Comparison of ENCODE assay signal across 19 mouse cellular contexts in the genomic region with DNA sequence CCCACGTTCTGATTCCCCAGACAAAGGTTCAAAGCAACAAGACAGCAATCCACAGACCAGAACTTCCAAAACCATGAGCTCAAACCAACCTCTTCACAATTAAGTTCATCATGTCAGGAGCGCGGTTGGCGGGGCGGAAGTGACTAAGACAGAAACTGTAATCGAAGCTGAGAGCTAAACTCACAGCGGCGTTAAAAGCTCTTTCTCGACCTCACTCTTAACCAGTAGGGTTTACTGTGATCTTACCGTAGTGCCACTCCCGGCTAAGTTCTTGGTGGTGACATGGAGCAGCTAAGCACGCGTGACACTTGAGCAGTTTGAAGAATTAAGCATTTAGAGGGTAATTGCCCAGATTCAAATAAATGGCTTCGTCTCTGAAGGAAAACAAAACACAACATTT.
DNase-seq lines count a peak whose midpoint lies in the region; ATAC-seq and TF ChIP-seq lines count a peak whose summit lies in the region.
"Had no signal": no experiment of that assay in that cellular context is flagged by ENCODE, and none has a peak within 500 bp of the region (broad histone marks: within the 10 kb centered on the region; RNA-seq: fewer than 3 reads in every experiment).

No protein-coding gene starts in this region.

- no peaks in the 10 kb centered on the region for H3K36me3 ChIP-seq in heart, embryonic 15.5 days
- peaks cover 0 to 39% of the 10 kb centered on the region in 2 experiments; a peak in 3 of 4 replicates for H3K36me3 ChIP-seq in MEL (ENCODE audit: control insufficient read depth in 1 of 2, insufficient read depth in 2 of 2, low read length in 2 of 2)
- H3K36me3 ChIP-seq in kidney, embryonic 16.5 days (ENCODE audit: insufficient read depth, low read length) = peaks cover 4% of the 10 kb centered on the region
- no peaks in the 10 kb centered on the region for H3K36me3 ChIP-seq in kidney, embryonic 14.5 days (ENCODE audit: control insufficient read depth, insufficient read depth, low read length)

- no peak overlapping the region for H3K4me3 ChIP-seq in heart, embryonic 15.5 days
- no peak overlapping the region for H3K4me3 ChIP-seq in MEL (ENCODE audit: control insufficient read depth in 1 of 2, insufficient read depth in 1 of 2, low read depth in 2 of 2, low read length in 2 of 2)
- H3K4me3 ChIP-seq in kidney, embryonic 16.5 days (ENCODE audit: low read length) = no peak overlapping the region
- no peak overlapping the region for H3K4me3 ChIP-seq in kidney, embryonic 14.5 days (ENCODE audit: low read length)
- H3K4me3 ChIP-seq: embryonic facial prominence, embryonic 15.5 days; forebrain, embryonic 10.5 days; hindbrain, embryonic 13.5 days; limb, embryonic 12.5 days; midbrain, embryonic 12.5 days; neural tube, embryonic 13.5 days had no signal

- DNase-seq in heart, postnatal 36 days = no peak
- DNase-seq in CD4-positive helper T cell, adult 2 months (ENCODE audit: low read depth, low spot score) = peak; percentile 81
- no peak for DNase-seq in MEL (ENCODE audit: low read depth, low spot score)
- peak; percentile 85 for DNase-seq in retina, embryonic 14.5 days (ENCODE audit: low spot score)
- DNase-seq: cerebellum, adult 9-11 months; gastrocnemius, postnatal 10 days; kidney, postnatal 10 days; lung, embryonic 14.5 days; thymus, adult 18-20 months had no signal

- H3K27ac ChIP-seq in heart, embryonic 15.5 days = peak overlapping the region; percentile 73; the same call in 1 of the 2 replicates
- H3K27ac ChIP-seq in MEL (ENCODE audit: control insufficient read depth, low read depth, low read length) = peak overlapping the region; percentile 10; the same call in 1 of the 2 replicates
- H3K27ac ChIP-seq in kidney, embryonic 16.5 days (ENCODE audit: low read length) = no peak overlapping the region
- no peak overlapping the region for H3K27ac ChIP-seq in kidney, embryonic 14.5 days (ENCODE audit: low read depth, low read length)
- H3K27ac ChIP-seq: embryonic facial prominence, embryonic 15.5 days; forebrain, embryonic 10.5 days; hindbrain, embryonic 13.5 days; limb, embryonic 12.5 days; macrophage; midbrain, embryonic 12.5 days; neural tube, embryonic 13.5 days had no signal

- no peak for ATAC-seq in heart, embryonic 15.5 days (replicated peaks; ENCODE audit: insufficient number of reproducible peaks, insufficient read depth, low FRiP score, low read depth)
- ATAC-seq in kidney, embryonic 16.5 days (ENCODE audit: low FRiP score, low TSS enrichment) = no peak
- ATAC-seq in kidney, embryonic 14.5 days (ENCODE audit: low FRiP score, low TSS enrichment) = no peak

- TF ChIP-seq RAD21 in MEL (IDR thresholded peaks at IDR 0.05; ENCODE audit: low read depth, low read length) = no peak

- H3K9ac ChIP-seq in heart, embryonic 15.5 days = no peak overlapping the region
- no peak overlapping the region for H3K9ac ChIP-seq in MEL (ENCODE audit: control insufficient read depth, low read depth, low read length, poor library complexity, severe bottlenecking)
- H3K9ac ChIP-seq in kidney, embryonic 16.5 days (replicated peaks; ENCODE audit: low read length) = no peak overlapping the region
- H3K9ac ChIP-seq in kidney, embryonic 14.5 days (ENCODE audit: low read depth, low read length) = no peak overlapping the region
- H3K9ac ChIP-seq: embryonic facial prominence, embryonic 15.5 days; hindbrain, embryonic 13.5 days; limb, embryonic 12.5 days; lung, embryonic 14.5 days; midbrain, embryonic 12.5 days; neural tube, embryonic 13.5 days had no signal

- no peak for TF ChIP-seq EP300 in MEL (IDR thresholded peaks at IDR 0.05; ENCODE audit: low read depth in 1 of 2, low read length in 2 of 2)

- intact Hi-C loops in heart, postnatal 36 days (cut with DNase I) = no loop called here

- 93% methylated on average over 14 of the region's 14 CpGs for WGBS in heart, embryonic 15.5 days
- 56% methylated on average over 14 of the region's 14 CpGs for WGBS in kidney, embryonic 16.5 days
- WGBS in kidney, embryonic 14.5 days = 71% methylated on average over 14 of the region's 14 CpGs

- H3K4me1 ChIP-seq in heart, embryonic 15.5 days (replicated peaks) = peaks cover 25% of the 10 kb centered on the region
- H3K4me1 ChIP-seq in MEL (ENCODE audit: control insufficient read depth in 1 of 2, insufficient read depth in 2 of 2, low read length in 2 of 2) = peaks cover 16 to 41% of the 10 kb centered on the region in 2 experiments
- peaks cover 24% of the 10 kb centered on the region for H3K4me1 ChIP-seq in kidney, embryonic 16.5 days (ENCODE audit: insufficient read depth, low read length)
- peaks cover 14% of the 10 kb centered on the region for H3K4me1 ChIP-seq in kidney, embryonic 14.5 days (ENCODE audit: control insufficient read depth, insufficient read depth, low read length)
- H3K4me1 ChIP-seq: embryonic facial prominence, embryonic 15.5 days; midbrain, embryonic 12.5 days had no signal

- no peak for TF ChIP-seq CTCF in MEL (IDR thresholded peaks at IDR 0.05 in 2 of 3, conservative IDR thresholded peaks at IDR 0.05 in 1 of 3; ENCODE audit: control insufficient read depth in 1 of 3, insufficient read depth in 1 of 3, low read depth in 2 of 3, low read length in 3 of 3, poor library complexity in 1 of 3, severe bottlenecking in 1 of 3)

- no peaks in the 10 kb centered on the region for H3K79me2 ChIP-seq in MEL (ENCODE audit: control insufficient read depth, insufficient read depth, low read length, poor library complexity)

- no peak overlapping the region for H3K4me2 ChIP-seq in heart, embryonic 15.5 days
- no peak overlapping the region for H3K4me2 ChIP-seq in kidney, embryonic 16.5 days (replicated peaks; ENCODE audit: low read depth, low read length)
- no peak overlapping the region for H3K4me2 ChIP-seq in kidney, embryonic 14.5 days (replicated peaks; ENCODE audit: low read depth, low read length)
- H3K4me2 ChIP-seq: embryonic facial prominence, embryonic 15.5 days; hindbrain, embryonic 13.5 days; limb, embryonic 12.5 days; midbrain, embryonic 12.5 days; neural tube, embryonic 13.5 days had no signal

- no peaks in the 10 kb centered on the region for H3K9me3 ChIP-seq in heart, embryonic 15.5 days (replicated peaks)
- no peaks in the 10 kb centered on the region for H3K9me3 ChIP-seq in MEL (replicated peaks; ENCODE audit: insufficient read depth, low read length)
- H3K9me3 ChIP-seq in kidney, embryonic 16.5 days (ENCODE audit: low read length) = peaks cover 4% of the 10 kb centered on the region
- no peaks in the 10 kb centered on the region for H3K9me3 ChIP-seq in kidney, embryonic 14.5 days (ENCODE audit: control insufficient read depth, low read length)
- H3K9me3 ChIP-seq: embryonic facial prominence, embryonic 15.5 days; hindbrain, embryonic 13.5 days; midbrain, embryonic 12.5 days; neural tube, embryonic 13.5 days had no signal

- no peak for TF ChIP-seq POLR2A in MEL (IDR thresholded peaks at IDR 0.05; ENCODE audit: control insufficient read depth in 1 of 2, insufficient read depth in 1 of 2, low read depth in 1 of 2, low read length in 2 of 2, poor library complexity in 1 of 2)

- no peaks in the 10 kb centered on the region for H3K27me3 ChIP-seq in heart, embryonic 15.5 days
- no peaks in the 10 kb centered on the region for H3K27me3 ChIP-seq in MEL (ENCODE audit: control insufficient read depth in 1 of 2, insufficient read depth in 2 of 2, low read length in 2 of 2)
- H3K27me3 ChIP-seq in kidney, embryonic 16.5 days (ENCODE audit: insufficient read depth, low read length) = no peaks in the 10 kb centered on the region
- H3K27me3 ChIP-seq in kidney, embryonic 14.5 days (ENCODE audit: control insufficient read depth, insufficient read depth, low read length) = no peaks in the 10 kb centered on the region
- H3K27me3 ChIP-seq: embryonic facial prominence, embryonic 15.5 days; hindbrain, embryonic 13.5 days; limb, embryonic 12.5 days; midbrain, embryonic 12.5 days; neural tube, embryonic 13.5 days had no signal

TF ChIP-seq in MEL, 35 proteins besides CTCF, POLR2A, EP300 and RAD21:
- no peak for TF ChIP-seq POLR2AphosphoS2 (IDR thresholded peaks at IDR 0.05; ENCODE audit: low read length)

Comparison
In these comparisons a context has a peak if more than half of its experiments do, and no peak if none do; other contexts are left out.
1. H3K27ac ChIP-seq: peak in heart, embryonic 15.5 days (single experiment) and MEL (single experiment); none in kidney, embryonic 16.5 days (single experiment) and kidney, embryonic 14.5 days (single experiment).
2. DNase-seq: peak in CD4-positive helper T cell, adult 2 months (single experiment) and retina, embryonic 14.5 days (single experiment); none in heart, postnatal 36 days (0 of 2) and MEL (single experiment).